Mouse (Mus musculus) left cerebral cortex, postnatal 10 days (tissue): ENCODE data around the gene Mitf. TPM values are rescaled to one million over a fixed set of nuclear protein-coding genes. Genes with fewer than 3 reads are reported as not detected.
A peak's percentile ranks its signal among the peaks of the same experiment; 100 is the strongest.

Source experiments
- DNase-seq, 2 experiments: peaks; one replicate each; pipeline ENCODE4 v3.0.0; 2021 to 2022; ENCODE audit warnings: low spot score in 2 of 2, mixed read lengths in 1 of 2; ENCODE audit errors: extremely low spot score in 1 of 2
- intact Hi-C: fragments of 180-260 bp; cut with DNase I; formaldehyde crosslinking; loops from one replicate; pipeline ENCODE4 v1.15.1; 2025
- total RNA-seq, 2 experiments: library from RNA; stranded (reverse); gene quantifications; 2 replicates each; pipeline ENCODE4 v1.2.3; 2021

Mitf gene
- total RNA-seq, 2 experiments from 2014 or later: 3.2 to 3.6 TPM

GRCm38 (mm10) chr6:97818128-97818527, 11.3 kb downstream of the Mitf start:
- no peak for DNase-seq
- intact Hi-C loops: no loop called here

GRCm38 (mm10) chr6:97818948-97819347, 12.1 kb downstream of the Mitf start:
- no peak for DNase-seq
- intact Hi-C loops: no loop called here

- intact Hi-C loops: no loop called here
- DNase-seq: no peak
Measured at GRCm38 (mm10) chr6:97820505-97820904, 13.7 kb downstream of the Mitf start.

GRCm38 (mm10) chr6:97821811-97822210, 15.0 kb downstream of the Mitf start:
- intact Hi-C loops: no loop called here
- no peak for DNase-seq

- intact Hi-C loops: no loop called here
- no peak for DNase-seq
Measured at GRCm38 (mm10) chr6:97826642-97827275, 19.9 kb downstream of the Mitf start.

- intact Hi-C loops: no loop called here
Measured at GRCm38 (mm10) chr6:97828021-97828420, 21.2 kb downstream of the Mitf start.

GRCm38 (mm10) chr6:97828822-97829719, 22.2 kb downstream of the Mitf start:
- intact Hi-C loops: no loop called here
- DNase-seq: no peak

More at GRCm38 (mm10) chr6:97828021-97828420, 21.2 kb downstream of the Mitf start:
- DNase-seq: no peak

- no peak for DNase-seq
- intact Hi-C loops: no loop called here
Measured at GRCm38 (mm10) chr6:97832501-97832900, 25.6 kb downstream of the Mitf start.

- intact Hi-C loops: no loop called here
- no peak for DNase-seq
Measured at GRCm38 (mm10) chr6:97836176-97836575, 29.3 kb downstream of the Mitf start.

GRCm38 (mm10) chr6:97837711-97838110, 30.9 kb downstream of the Mitf start:
- DNase-seq: no peak
- intact Hi-C loops: no loop called here

GRCm38 (mm10) chr6:97839568-97839967, 32.7 kb downstream of the Mitf start:
- no peak for DNase-seq
- intact Hi-C loops: no loop called here

GRCm38 (mm10) chr6:97844112-97844511, 37.3 kb downstream of the Mitf start:
- intact Hi-C loops: no loop called here

GRCm38 (mm10) chr6:97848191-97848857, 41.5 kb downstream of the Mitf start:
- DNase-seq: peak in 1 of 2 experiments; percentile 27
- intact Hi-C loops: no loop called here

More at GRCm38 (mm10) chr6:97844112-97844511, 37.3 kb downstream of the Mitf start:
- no peak for DNase-seq

- intact Hi-C loops: no loop called here
- no peak for DNase-seq
Measured at GRCm38 (mm10) chr6:97854236-97854635, 47.4 kb downstream of the Mitf start.

GRCm38 (mm10) chr6:97855420-97856170, 48.7 kb downstream of the Mitf start:
- no peak for DNase-seq
- intact Hi-C loops: no loop called here

GRCm38 (mm10) chr6:97856502-97856901, 49.6 kb downstream of the Mitf start:
- no peak for DNase-seq
- intact Hi-C loops: no loop called here

GRCm38 (mm10) chr6:97857690-97858089, 50.8 kb downstream of the Mitf start:
- intact Hi-C loops: no loop called here
- peak in 1 of 2 experiments; percentile 40 for DNase-seq

GRCm38 (mm10) chr6:97866575-97866974, 59.7 kb downstream of the Mitf start:
- no peak for DNase-seq
- intact Hi-C loops: no loop called here

- intact Hi-C loops: no loop called here
- no peak for DNase-seq
Measured at GRCm38 (mm10) chr6:97868005-97868404, 61.2 kb downstream of the Mitf start.
